Mouse (Mus musculus) heart, adult 9 months (tissue): Measurements from ENCODE around the gene Pde8a.

Experiments used
- DNase-seq, 2 experiments: peaks; one replicate each; pipeline ENCODE4 v3.0.0; 2022; ENCODE audit warnings: low spot score in 2 of 2

The Pde8a gene

DNA sequence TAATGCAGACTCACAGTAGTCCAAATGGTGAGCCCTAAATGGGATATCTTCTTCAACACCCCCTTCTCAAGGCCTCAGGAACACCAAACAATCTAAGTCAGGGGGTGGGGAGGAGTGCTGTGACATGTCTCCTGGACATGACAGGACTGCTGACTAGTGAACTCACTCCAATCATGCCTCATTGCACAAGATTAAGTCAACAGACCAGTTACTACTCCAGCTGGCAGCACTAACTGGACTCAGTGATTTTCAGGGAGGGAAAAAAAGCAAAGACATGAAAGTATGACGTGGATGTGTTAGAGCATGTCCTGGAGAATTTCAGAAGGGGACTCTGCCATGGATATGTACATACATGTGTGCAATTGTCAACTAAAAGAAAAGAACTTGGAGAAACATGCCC is 166.0 kb downstream of the Pde8a start:
- no peak for DNase-seq
